Mouse (Mus musculus): ENCODE data around the gene Tbc1d2. TPM values are rescaled to one million over a fixed set of nuclear protein-coding genes. Genes with fewer than 3 reads are reported as not detected.
A peak's percentile ranks its signal among the peaks of the same experiment; 100 is the strongest.
"Not testable (repeated sequence)": the region's sequence is repeated elsewhere in the genome, so short reads cannot be mapped to it uniquely, and the experiment has no call there.

The Tbc1d2 gene
- total RNA-seq, 2 experiments from 2014 or later: 4.0 to 4.4 TPM

DNA sequence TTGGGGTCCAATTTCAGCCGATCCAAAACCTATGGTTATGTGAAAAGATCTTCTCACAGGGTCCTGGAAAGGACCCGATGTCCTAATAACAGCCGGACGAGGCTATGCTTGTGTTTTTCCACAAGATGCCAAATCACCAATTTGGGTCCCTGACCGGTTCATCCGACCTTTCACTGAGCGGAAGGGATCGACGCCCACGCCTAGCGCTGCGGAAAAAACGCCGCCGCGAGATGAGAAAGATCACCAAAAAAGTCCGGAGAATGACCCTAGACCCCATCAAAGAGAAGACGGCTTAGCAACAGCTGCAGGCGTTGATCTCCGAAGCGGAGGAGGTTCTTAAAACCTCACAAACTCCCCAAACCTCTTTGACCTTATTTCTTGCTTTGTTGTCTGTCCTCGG, 68.4 kb downstream of the Tbc1d2 start:
- not testable (repeated sequence) for DNase-seq (ENCODE audit: low spot score in 2 of 2)

DNA sequence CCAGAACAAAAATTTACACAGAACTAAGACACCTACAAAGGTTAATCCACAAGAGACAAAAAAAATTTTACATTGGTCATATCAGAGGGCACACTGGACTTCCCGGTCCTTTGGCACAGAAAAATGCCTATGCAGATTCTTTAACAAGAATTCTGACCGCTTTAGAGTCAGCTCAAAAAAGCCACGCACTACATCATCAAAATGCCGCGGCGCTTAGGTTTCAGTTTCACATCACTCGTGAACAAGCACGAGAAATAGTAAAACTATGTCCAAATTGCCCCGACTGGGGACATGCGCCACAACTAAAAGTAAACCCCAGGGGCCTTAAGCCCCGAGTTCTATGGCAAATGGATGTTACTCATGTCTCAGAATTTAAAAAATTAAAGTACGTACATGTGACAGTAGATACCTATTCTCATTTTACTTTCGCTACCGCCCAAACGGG, 69.2 kb downstream of the Tbc1d2 start:
- DNase-seq (ENCODE audit: low spot score in 2 of 2): not testable (repeated sequence)

DNA sequence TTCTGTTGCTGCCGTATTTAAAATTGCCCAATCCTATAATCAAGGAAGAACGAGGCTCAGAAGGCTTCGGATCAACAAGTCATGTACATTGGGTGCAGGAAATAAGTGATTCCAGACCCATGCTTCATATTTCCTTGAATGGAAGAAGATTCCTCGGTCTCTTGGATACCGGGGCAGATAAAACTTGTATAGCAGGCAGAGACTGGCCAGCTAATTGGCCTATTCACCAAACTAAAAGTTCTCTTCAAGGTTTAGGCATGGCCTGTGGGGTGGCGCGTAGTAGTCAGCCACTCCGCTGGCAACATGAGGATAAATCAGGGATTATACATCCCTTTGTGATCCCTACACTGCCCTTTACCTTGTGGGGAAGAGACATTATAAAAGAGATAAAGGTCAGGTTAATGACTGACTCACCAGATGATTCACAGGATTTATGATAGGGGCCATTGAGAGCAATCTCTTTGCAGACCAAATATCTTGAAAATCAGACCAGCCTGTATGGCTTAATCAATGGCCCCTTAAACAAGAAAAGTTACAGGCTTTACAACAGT, 71.1 kb downstream of the Tbc1d2 start:
- not testable (repeated sequence) for DNase-seq (ENCODE audit: low spot score in 2 of 2)

DNA sequence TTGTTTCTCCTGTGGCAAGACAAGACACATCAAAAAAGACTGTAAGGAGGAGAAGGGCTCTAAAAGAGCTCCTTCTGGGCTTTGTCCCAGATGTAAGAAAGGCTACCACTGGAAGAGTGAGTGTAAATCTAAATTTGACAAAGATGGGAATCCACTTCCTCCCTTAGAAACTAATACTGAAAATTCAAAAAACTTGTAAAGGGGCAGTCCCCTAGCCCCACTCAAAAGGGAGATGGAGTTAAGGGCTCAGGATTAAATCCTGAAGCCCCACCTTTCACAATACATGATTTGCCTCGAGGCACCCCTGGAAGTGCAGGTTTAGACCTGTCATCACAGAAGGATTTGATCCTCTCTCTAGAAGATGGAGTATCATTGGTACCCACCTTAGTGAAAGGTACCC, 71.8 kb downstream of the Tbc1d2 start:
- no peak for DNase-seq (ENCODE audit: low spot score in 2 of 2)

DNA sequence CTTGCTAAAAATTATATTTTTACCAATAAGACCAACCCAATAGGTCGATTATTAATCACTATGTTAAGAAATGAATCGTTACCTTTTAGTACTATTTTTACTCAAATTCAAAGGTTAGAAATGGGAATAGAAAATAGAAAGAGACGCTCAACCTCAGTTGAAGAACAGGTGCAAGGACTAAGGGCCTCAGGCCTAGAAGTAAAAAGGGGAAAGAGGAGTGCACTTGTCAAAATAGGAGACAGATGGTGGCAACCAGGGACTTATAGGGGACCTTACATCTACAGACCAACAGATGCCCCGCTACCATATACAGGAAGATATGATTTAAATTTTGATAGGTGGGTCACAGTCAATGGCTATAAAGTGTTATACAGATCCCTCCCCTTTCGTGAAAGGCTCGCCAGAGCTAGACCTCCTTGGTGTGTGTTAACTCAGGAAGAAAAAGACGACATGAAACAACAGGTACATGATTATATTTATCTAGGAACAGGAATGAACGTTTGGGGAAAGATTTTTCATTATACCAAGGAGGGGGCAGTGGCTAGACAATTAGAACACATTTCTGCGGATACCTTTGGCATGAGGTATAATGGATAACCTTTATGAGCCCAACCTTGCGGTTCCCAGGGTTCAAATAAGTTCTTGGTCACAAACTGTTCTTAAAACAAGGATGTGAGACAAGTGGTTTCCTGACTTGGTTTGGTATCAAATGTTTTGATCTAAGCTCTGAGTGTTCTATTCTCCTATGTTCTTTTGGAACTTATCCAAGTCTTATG, 74.3 kb downstream of the Tbc1d2 start:
- DNase-seq (ENCODE audit: low spot score in 2 of 2): not testable (repeated sequence)

DNA sequence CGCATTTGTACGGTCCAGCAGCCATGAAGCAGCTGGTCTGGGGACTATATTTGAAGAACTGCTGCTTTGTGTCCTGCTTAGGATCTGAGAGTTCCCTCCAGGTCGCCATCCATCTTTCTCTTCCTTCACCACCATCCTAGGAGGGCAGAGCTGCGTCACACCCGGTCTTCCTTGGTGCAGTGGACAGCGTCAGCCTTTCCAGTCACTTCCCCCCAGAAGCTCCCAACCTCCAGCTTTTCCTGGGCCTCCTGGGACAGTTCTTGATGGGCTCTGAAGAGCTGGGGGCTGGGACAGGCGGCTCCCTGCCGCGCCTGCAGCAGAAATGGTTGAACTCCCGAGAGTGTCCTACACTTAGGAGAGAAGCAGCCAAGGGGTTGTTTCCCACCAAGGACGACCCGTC, 75.2 kb downstream of the Tbc1d2 start:
- no peak for DNase-seq (ENCODE audit: low spot score in 2 of 2)

DNA sequence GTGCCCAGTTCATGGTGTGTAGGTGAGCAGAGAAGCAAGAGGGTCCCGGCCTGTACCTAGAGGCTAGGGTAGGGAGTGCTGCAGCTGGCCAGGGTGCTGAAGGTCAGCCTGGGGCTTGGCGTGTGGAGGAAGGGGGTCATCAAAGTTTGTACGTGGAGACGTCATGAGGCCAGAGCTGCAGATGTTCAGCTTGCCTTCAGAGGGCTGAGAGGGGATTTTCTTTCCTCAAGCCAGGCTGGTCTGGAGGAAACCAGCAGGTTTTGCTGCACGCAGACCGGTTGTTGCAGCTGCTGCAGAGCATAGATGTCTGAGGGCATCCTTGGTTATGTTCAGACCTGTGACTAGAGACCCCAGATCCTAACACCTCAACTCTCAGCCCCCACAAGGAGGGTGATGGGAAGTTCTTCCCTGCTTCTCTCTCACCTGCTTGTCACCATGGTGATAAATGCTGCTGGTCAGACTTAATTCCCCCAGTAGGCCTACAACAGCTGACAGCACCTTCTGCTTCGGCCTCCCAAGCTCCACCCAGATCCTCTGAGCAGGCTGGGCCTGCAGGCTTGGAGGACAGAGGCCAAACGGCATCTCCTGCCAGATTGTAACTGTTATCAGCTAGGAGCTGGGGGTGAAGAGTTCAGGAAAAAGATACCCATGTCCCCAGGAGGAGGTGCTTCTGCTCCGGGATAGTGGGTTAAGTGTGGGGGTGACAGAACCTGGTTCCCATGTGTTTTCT, 75.8 kb downstream of the Tbc1d2 start:
- DNase-seq (ENCODE audit: low spot score in 2 of 2): no peak

DNA sequence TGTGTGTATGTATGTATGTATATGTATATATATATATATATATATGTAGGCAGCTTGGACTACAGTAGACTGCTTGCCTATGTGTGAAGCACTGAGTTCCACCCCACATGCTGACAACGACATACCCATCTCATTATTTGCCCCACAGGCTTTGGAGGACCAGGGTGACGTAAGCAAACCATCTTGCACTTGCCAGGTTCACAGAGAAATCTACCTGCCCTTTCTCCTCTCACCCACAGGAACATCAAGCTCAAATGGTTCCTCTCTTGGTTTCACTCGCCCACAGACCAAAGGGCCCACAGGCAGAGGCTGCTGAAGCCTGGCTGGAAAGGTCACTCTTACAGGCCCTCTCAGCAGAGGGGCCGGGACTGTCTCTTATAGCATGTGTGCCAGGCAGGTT, 77.4 kb downstream of the Tbc1d2 start:
- DNase-seq (ENCODE audit: low spot score in 2 of 2): no peak

DNA sequence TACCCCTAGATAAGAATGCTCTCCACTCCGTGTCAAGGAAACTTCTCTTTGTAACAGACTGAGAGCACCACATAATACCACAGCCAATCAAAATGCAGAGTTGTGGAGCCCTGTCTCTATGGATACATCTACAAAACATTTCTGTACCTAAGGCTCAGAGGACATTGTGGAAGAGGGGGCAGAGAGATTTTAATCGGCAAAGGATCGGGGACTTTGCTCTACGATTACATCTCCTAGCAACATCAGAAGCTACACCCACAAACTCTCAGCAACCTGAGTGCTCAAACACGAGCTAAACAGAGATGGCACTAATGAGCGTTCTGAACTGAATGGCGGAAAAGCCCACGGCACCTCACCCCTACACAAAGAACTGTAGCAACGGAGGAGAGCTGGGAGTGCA, 78.3 kb downstream of the Tbc1d2 start:
- no peak for DNase-seq (ENCODE audit: low spot score in 2 of 2)

DNA sequence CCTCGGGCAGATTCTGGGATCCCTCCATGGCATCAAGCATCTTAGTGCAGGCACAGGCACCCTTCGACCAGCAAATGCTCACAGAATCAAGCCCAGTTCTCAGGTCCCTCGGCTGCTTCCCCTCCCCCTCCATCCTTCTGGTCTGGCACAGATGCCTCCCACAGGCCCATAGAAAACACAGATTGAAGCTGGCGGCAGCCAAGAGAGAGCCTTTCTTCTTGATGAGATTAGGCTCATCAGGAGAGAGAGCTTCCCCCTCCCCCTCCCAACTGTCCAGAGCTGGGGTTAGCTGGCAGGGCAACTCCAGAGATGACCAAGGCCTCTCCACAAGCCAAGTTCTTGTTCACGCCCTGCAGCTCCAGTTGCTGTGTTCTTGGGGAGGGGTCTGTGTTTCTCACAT, 80.3 kb downstream of the Tbc1d2 start:
- DNase-seq (ENCODE audit: low spot score in 2 of 2): peak; percentile 11 to 19

DNA sequence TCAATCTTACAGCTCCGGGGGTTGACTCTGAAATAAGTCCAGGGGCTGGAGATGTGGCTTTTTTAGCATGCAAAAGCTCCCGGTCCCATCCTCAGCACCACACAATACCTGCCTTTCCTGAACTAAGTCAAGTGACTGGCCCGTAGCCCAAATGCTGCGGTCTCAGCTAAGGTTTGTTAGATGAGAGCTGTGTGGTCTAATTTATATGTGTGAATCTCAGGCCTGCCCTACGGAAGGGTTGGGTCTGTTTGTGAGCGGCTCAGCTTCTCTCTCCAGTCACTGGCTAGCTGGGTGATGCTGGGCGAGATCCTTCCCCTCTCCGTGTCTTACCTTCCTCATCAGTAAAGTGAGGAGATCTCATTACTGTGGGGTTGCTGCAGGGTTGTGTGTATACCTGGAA, 81.8 kb downstream of the Tbc1d2 start:
- DNase-seq (ENCODE audit: low spot score in 2 of 2): no peak

DNA sequence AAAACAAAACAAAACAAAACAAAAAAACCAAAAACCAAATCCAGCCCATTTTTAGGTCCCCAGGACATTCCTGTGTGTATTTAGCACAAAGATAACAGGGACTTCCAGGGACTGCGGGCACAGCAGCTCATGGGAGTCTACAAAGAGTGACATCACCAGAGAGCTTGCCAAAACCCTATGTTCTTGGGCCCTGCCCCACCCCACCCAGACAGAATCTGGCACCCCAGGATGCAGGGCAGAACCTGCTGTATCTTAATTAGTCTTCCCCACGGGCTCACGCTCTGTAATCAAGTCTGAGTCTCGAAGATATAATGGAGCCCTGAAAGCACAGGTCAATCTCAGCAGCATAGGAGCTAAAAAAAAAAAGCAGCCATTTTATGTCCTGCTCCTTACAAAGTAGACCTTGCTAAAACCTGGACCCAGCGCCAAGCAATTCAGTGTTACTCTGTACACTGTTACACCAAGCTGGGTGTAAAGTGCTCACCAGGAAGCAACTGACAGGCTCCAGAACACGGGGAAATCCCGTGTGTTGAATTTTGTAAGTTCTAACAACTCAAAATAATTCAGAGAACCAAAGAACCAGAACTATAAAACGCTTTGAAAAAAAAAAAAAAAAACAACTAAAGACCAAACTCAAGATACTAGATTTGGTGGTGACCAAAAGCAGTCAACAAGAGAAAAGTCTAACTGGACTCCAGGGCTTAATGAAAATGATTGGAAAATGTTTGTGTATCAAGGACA, 82.9 kb downstream of the Tbc1d2 start:
- DNase-seq (ENCODE audit: low spot score in 2 of 2): no peak

DNA sequence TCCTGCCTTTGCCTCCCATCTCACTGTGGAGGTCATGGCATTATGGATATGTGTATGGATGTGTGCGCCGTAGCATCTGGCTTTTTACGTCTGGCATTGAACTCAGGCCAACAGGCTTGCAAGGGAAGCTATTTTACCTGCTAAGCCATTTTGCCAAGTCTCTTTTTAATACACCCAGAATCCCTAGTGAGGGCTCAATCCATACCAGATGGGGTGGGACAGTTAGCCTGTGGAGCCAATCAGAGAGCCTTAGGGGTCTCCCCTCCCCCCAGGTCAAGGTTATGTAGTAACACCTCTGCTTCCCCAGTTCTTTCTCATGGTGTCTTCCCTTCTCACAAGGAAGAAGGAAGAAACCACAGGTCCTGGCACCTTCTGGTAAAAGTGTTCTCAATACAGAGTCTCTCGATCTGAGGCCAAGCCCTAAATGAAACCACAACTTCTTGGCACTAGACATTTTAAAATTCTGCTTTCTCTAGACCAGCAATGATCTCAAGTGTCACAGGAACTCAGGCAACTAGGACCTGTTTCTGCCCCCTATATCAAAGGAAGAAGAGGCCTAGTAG, 84.5 kb downstream of the Tbc1d2 start:
- DNase-seq (ENCODE audit: low spot score in 2 of 2): no peak

DNA sequence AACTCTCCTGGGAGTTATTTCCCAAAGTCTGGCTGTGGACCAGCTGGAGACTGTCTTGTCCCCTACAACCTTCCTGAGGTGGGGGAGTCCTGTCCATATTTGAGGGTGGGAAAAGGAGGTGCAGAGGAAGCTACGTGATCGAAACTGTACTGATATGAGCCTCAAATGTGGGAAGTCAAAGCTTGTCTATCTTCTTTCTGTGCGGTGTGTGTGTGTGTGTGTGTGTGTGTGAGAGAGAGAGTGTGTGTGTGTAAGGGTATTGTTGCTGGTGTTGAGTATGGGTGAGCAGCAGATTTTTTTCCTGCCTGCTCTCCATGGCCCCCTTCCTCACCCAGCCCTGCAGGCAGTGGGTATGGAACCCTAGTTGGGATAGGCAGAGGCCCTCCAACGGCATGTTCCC, 85.8 kb downstream of the Tbc1d2 start:
- DNase-seq (ENCODE audit: low spot score in 2 of 2): no peak

DNA sequence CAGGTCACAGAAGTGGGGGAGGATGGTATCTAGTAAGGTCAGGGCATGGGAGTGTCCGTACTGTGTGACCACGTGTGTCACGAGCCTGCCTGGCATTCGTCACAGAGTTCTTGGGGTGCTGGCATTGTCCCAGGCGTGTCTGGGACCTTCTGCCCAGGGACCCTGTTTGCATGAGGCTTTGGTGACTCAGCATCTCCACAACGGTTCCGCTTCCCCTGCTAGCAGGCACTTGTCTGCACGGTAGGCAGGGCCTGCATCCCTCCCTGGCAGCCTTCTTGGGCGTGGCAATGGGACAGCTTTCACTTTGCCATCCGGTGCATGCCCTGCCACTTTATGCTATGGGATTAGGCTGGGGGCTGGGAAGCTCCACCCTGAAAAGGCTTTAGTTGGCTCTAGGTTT, 86.2 kb downstream of the Tbc1d2 start:
- no peak for DNase-seq (ENCODE audit: low spot score in 2 of 2)

DNA sequence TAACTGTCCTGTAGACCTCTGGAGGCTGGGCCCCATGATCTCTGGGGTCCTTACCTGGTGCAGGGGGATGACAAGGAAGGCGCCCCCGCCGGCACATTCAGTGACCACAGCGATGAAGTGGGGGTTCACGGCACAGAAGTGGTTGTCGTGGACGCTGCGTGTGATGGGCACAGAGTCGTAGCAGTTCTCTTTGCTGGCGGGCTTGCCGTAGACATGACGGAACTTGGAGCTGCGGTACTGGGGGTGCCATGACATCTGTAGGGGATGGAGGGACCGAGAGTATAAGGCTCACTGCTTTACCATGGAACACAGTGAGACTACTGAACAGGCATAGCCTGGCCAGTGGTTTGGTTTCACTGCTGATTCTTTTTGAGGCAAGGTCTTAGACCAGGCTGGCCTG, 87.2 kb downstream of the Tbc1d2 start:
- DNase-seq (ENCODE audit: low spot score in 2 of 2): no peak

DNA sequence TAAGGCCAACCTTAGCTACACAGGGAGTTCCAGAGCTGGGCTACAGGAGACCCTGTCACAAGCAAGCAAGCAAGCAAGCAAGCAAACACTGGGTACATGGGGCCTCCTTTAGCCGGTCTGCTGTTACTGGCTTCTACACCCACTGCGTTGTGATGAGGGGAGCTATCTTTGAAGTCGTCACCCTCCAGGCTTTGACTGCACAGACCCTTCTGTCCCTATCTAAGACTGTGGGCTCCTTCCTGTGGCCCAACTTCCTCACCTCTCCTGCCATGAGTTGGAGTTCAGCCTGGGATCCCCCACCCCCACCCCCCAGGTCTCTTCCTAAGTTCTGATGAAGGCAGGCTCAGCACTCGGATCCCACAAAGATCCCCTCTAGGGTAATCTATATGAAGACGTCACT, 88.0 kb downstream of the Tbc1d2 start:
- DNase-seq (ENCODE audit: low spot score in 2 of 2): no peak

DNA sequence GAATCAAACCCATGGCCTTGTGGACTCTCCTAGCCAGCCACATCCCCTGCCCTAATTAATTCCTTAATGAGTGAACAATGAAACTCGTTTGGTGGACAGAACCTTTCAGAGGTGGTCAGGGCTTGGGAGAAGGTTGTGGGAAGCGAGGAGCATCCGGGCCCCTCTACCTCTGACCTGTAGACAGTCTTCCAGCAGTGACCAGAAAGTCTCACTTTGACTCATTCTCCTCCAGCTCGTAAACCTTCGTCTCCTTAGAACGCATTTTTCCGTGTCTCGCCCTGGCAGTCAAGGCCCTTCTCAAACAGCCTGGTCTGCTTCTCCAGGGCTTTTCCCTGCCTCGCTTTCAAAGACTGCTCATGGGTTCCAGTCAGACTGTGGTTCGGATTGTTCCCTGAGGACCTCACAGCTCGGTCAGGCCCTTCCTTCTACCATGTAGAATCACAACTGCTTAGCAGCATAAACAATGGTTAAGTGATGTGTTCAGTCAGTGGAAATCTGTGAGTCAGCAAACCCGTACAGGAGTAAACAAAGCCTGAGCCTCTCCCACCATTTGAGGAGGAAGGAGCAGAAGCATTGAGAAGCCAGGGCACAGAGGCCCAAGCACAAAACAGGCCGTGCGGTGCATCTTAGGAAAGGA, 89.8 kb downstream of the Tbc1d2 start:
- no peak for DNase-seq (ENCODE audit: low spot score in 2 of 2)

DNA sequence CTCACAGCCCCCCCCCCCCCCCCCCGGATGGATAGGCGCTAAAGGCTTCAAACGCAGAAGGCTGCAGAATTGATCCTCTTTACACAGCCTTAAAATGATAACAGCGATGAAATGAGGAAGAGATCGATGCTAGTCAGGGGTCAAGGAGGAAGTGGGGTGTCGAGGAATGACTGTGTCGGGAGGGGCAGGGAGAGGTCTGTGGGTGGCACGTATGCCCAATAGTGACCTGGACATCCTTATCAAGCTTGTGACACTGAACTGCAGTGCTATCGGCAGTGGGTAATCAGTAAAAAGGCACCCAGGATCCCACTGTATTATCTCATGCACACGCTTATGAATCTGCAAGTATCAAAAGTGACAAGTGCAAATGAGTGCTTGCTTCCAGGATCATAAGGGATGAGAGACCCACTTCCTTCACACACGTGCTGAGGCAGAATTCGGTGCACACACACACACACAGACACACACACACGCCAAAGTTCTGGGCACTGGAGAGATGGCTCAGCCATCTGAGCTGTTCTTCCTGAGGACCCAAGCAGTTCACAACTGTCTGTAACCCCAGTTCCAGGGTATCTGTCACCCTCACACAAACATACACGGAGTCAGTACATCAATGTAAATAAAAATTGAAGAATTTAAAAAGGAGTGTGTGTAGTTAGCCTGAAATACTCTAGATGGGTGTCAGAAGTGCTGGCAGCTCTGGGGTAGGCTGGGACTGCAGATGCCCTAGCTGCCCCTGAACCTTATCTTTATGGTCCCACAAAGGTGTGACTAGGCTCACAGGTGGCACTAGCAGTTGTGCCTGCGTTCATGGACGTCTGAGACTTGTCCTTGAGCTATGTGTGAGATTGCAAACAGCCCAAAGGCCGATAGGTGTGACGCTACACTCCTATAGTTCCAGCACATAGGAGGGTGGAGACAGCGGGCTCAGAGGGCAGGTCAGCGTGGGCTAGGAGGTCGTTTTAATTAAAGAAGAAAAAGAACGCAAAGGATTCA, 91.0 kb downstream of the Tbc1d2 start:
- no peak for DNase-seq (ENCODE audit: low spot score in 2 of 2)

DNA sequence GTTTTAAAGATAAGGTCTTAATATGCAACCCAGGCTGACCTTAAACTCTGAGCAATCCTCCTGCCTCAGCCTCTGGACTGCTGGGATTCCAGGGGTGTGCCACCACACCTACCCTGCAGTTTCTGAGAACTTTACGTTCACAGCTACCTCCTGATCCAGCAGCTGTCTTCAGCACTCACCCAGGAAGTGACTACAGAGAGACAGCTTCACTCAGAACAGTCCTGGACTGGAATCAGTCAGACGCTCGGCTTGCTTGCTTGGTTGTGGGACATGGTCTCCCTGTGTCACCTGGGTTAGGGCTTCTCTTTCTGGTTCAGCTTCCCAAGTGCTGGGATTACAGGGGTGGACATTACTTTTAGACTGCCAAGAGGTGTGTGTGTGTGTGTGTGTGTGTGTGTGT, 93.1 kb downstream of the Tbc1d2 start:
- no peak for DNase-seq (ENCODE audit: low spot score in 2 of 2)
